Comparison of ENCODE assay signal across 26 mouse cellular contexts in the genomic region with DNA sequence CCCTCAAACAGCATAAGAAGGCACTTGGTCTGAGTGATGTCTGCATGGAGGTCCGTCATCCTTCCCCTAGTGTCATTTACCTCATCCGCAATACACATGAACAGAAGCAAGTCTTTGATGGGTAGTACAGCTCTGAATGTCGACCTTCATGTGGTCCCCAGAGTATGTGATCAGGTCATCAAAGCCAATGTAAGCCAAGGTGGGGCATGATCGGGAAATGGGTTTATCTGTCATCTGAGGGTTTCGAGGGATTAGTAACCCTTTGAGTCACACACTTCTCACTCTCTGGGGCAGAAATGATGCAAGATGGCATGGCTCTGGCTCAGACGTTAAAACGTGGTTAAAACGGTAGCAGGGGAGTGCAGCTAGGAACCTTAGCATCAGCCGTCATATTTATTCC. TPM values are rescaled to one million over a fixed set of nuclear protein-coding genes. Genes with fewer than 3 reads are reported as not detected.
"Had no signal": no experiment of that assay in that cellular context is flagged by ENCODE, and none has a peak within 500 bp of the region (broad histone marks: within the 10 kb centered on the region; RNA-seq: fewer than 3 reads in every experiment).

No protein-coding gene starts in this region.

- DNase-seq: kidney, adult 8-10 months; kidney, postnatal 10 days; kidney, postnatal 36 days; layer of hippocampus, postnatal 36 days; liver, embryonic 13.5 days; lung, adult 2 months; lung, postnatal 14 days; lung, postnatal 4 days; midbrain, embryonic 14.5 days; right cerebral cortex, adult 18-20 months; right cerebral cortex, postnatal 14 days; right cerebral cortex, postnatal 4 days; spleen, adult 18-20 months; thymus, adult 18-20 months; thymus, postnatal 14 days had no signal

RNA-seq across cellular contexts. Expression of gene Gm17490, which starts 9.2 kb away (rescaled TPM):
- polyA plus RNA-seq: kidney, embryonic 15.5 days; limb, embryonic 11.5 days; limb, embryonic 14.5 days; liver, adult 2 months; liver, embryonic 13.5 days; liver, embryonic 16.5 days; lung, adult 2 months; lung, embryonic 16.5 days; midbrain, embryonic 11.5 days; midbrain, embryonic 14.5 days; midbrain, postnatal 0 days; neural tube, embryonic 13.5 days; stomach, embryonic 16.5 days; testis, adult 2 months had no signal

RNA-seq across cellular contexts. Expression of gene Il2ra, which starts 25.8 kb away (rescaled TPM):
- polyA plus RNA-seq: kidney, embryonic 15.5 days; limb, embryonic 11.5 days; limb, embryonic 14.5 days; liver, embryonic 13.5 days; liver, embryonic 16.5 days; midbrain, embryonic 11.5 days; midbrain, embryonic 14.5 days; midbrain, postnatal 0 days; stomach, embryonic 16.5 days had no signal
